Mouse (Mus musculus) embryonic facial prominence, embryonic 14.5 days (tissue): ENCODE measurements around the gene BC025446. TPM values are rescaled to one million over a fixed set of nuclear protein-coding genes. Genes with fewer than 3 reads are reported as not detected.

Source experiments
- ATAC-seq: fragments of 200-750 bp; cut with Nextera tagmentation; 2 replicates; pipeline ENCODE4 v1.8.0; 2017; ENCODE audit warnings: low read depth, moderate number of reproducible peaks, moderate TSS enrichment
- DNase-seq: peaks from one replicate; pipeline ENCODE4 v3.0.0-alpha.2; 2015; ENCODE audit warnings: low spot score
- H3K27ac ChIP-seq: fragments of 300-500 bp; sonication (generic); replicated peaks from 2 replicates; pipeline ENCODE4 v1.5.1; 2014; ENCODE audit warnings: low read depth, mild to moderate bottlenecking, low read length, moderate library complexity
- H3K27me3 ChIP-seq: fragments of 300-500 bp; sonication (generic); replicated peaks from 2 replicates; pipeline ENCODE4 v1.6.1; 2014; ENCODE audit warnings: low read length; ENCODE audit not compliant: control insufficient read depth, insufficient read depth
- H3K36me3 ChIP-seq: fragments of 300-500 bp; sonication (generic); 2 replicates; pipeline ENCODE4 v1.6.1; 2014; ENCODE audit warnings: low read length, mixed read lengths; ENCODE audit not compliant: control insufficient read depth, insufficient read depth
- H3K4me1 ChIP-seq: fragments of 300-500 bp; sonication (generic); 2 replicates; pipeline ENCODE4 v1.6.1; 2014; ENCODE audit warnings: antibody characterized with exemption, low read length; ENCODE audit not compliant: control insufficient read depth, insufficient read depth
- H3K4me2 ChIP-seq: fragments of 300-500 bp; sonication (generic); 2 replicates; pipeline ENCODE4 v1.6.1; 2014; ENCODE audit warnings: low read depth, mild to moderate bottlenecking, low read length, moderate library complexity, mixed read lengths
- H3K4me3 ChIP-seq: fragments of 300-500 bp; sonication (generic); 2 replicates; pipeline ENCODE4 v1.5.1; 2014; ENCODE audit warnings: low read depth, mild to moderate bottlenecking, low read length
- H3K9ac ChIP-seq: fragments of 300-500 bp; sonication (generic); 2 replicates; pipeline ENCODE4 v1.6.1; 2014; ENCODE audit warnings: low read depth, mild to moderate bottlenecking, low read length, moderate library complexity, mixed read lengths
- H3K9me3 ChIP-seq: fragments of 300-500 bp; sonication (generic); 2 replicates; pipeline ENCODE4 v1.6.1; 2016; ENCODE audit warnings: low read length; ENCODE audit not compliant: control insufficient read depth
- WGBS: fragments of 180-500 bp; shearing (Covaris S2); extraction: QIAGEN DNeasy Blood & Tissue Kit; methylation state at CpG from one replicate; pipeline ENCODE4 v1.1.7; 2014; 5-methylcytosine and 5-hydroxymethylcytosine counted together
- polyA plus RNA-seq: library from polyadenylated mRNA; unstranded; fragments of >200 nt; fragmentation: Nextera tagmentation; extraction: Ambion mirVana; gene quantifications from 2 replicates; pipeline ENCODE4 v1.2.1, GENCODE M21; 2014

BC025446 gene
- polyA plus RNA-seq, 1 experiment from 2014 or later = not detected

DNA sequence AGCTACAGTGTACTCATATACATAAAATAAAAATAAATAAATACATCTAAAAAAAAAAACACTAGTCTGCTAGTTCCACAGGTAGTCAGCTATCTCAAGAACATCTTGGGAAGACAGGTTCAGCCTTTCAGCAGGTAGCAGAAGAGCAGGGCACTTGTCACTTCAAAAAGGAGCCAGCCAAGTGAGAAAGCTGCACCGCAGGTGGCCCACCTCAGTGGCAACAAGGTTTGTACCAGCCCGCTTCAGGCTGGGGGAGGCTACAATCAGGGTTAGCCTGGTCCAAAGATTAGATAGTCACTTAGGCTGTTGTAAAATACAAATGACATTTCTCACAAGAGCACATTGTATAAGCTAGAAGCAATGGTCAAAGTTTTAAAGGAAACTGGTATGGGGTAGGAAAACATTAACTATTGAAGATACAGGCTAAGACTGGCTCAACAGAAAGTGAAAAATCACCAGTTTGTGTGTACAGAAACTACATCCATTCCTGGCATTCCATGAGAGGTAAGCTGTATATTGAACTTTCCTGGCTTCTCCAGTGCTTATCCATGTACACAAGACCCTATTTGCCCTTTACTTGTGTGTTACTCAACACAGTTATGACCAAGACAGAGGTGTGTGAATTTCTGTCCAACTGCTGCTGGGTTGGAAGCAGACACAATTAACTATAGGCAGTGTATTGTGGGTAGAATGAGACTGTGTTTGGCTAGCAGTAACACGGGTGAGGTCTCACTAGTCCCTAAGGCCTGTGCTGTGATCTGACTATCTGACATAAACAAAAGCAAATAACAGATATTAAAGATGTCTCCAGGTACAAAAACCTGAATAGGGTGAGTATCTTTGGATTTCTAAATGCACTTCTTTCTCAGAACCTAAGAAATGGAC, 26.8 kb downstream of the BC025446 start:
- Histone ChIP-seq H3K9ac (no peak overlapping the region), H3K4me2 (no peak overlapping the region), H3K27me3 (no peaks in the 10 kb centered on the region), H3K4me3 (no peak overlapping the region), H3K36me3 (no peaks in the 10 kb centered on the region), H3K4me1 (no peaks in the 10 kb centered on the region), H3K9me3 (no peaks in the 10 kb centered on the region), H3K27ac (no peak overlapping the region)
- no peak for DNase-seq
- ATAC-seq = no peak
- 76% methylated on average over 3 of the region's 3 CpGs for WGBS

DNA sequence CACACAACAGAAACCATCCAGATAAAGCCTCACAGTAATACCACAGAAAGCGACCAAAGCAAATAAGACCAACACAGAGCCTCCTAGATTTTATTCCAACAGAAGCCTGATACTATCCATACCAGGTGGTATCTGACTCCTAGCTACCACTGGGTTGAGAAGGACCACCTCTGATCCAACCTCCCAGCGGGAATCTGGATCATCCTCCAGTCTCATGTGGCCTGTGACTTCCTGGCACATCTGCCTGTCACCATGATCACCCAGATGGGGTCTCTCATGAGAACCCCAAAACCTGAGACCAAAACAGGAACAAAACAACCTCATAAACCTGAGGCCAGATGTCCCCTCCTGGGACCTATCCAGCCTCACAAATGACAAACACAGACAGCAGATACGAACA, 38.5 kb downstream of the BC025446 start:
- ATAC-seq = no peak
- H3K27ac ChIP-seq = no peak overlapping the region
- no peak overlapping the region for H3K4me2 ChIP-seq
- no peak for DNase-seq
- H3K36me3 ChIP-seq = no peaks in the 10 kb centered on the region
- no peaks in the 10 kb centered on the region for H3K9me3 ChIP-seq
- H3K9ac ChIP-seq = no peak overlapping the region
- no peak overlapping the region for H3K4me3 ChIP-seq
- no peaks in the 10 kb centered on the region for H3K4me1 ChIP-seq
- no peaks in the 10 kb centered on the region for H3K27me3 ChIP-seq
- WGBS = 85% methylated on average over 3 of the region's 3 CpGs

DNA sequence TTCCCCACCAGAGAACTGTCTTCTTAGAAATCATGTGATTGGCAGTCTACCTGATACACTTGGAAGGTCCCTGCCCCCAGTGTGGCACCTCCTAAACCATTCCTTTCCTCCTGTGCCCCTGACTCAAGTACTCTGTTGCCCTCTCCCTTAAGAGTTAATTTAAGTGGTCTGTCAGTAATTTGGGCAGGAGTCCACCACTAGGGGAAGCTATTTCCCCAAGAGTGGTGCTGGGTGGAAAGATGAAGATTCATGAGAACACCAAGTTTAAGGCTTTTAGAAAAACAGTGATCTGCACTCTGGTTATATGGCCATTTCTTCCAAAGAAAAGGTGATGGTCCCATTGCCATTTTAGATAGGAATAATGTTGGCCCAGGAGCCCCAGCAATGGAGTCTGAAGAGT, 49.7 kb downstream of the BC025446 start:
- H3K9ac ChIP-seq = no peak overlapping the region
- no peak overlapping the region for H3K4me3 ChIP-seq
- DNase-seq (no peak), ATAC-seq (no peak)
- no peaks in the 10 kb centered on the region for H3K27me3 ChIP-seq
- H3K4me2 ChIP-seq = no peak overlapping the region
- H3K27ac ChIP-seq = no peak overlapping the region
- H3K4me1 ChIP-seq = no peaks in the 10 kb centered on the region
- H3K36me3 ChIP-seq = no peaks in the 10 kb centered on the region
- H3K9me3 ChIP-seq = no peaks in the 10 kb centered on the region

DNA sequence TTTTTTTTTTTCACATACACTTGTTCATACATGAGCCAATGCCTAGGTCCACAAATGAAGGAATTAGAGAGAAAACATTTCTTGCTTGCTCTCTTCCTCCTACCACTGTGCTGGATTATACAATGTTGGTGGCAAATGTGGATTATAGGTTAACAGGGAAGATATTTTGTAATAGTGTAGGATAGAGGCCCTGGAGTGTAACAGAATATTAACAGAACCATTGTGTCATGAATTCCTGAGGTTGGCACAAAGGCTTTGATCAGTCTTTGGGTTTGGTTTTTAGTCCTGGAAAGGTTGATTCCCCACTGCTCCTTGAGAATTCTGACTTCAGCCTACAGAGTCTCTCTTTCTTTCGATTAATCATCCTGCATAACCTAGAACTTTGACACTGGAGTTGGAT, 50.5 kb downstream of the BC025446 start:
- 64% methylated on average over 1 of the region's 1 CpGs for WGBS

DNA sequence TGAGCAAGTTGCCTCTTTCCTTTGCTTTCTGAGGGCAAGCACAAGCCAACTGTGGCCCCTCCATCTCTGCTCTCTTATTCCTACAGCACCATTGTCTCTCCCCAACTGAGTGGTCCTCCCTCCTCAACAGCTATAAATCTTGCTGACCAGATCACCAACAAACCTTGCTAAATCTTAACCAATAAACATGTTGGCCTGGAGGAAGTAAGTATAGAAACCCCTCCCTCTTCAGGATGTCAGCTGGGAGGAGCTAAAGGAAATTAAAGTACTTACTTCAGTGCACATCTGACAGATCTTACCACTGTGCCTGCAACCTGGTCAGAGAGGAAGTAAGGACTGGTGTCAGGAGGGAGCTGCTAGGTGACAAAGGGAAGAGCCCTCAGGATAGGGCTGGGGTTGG, 51.9 kb downstream of the BC025446 start, which contains the start of gene Ly6f:
Gene Ly6f, plus strand, starts transcription at position 301 of the 400 bp plus-strand sequence.
- no peaks in the 10 kb centered on the region for H3K4me1 ChIP-seq
- no peak within 1 kb of the TSS for H3K4me3 ChIP-seq
- H3K9ac ChIP-seq = no peak within 1 kb of the TSS
- no peaks in the 10 kb centered on the region for H3K36me3 ChIP-seq
- ATAC-seq = no peak
- no peaks in the 10 kb centered on the region for H3K27me3 ChIP-seq
- H3K9me3 ChIP-seq = no peaks in the 10 kb centered on the region
- no peak within 1 kb of the TSS for H3K27ac ChIP-seq
- no peak for DNase-seq
- H3K4me2 ChIP-seq = no peak within 1 kb of the TSS

More for the DNA sequence above, 50.5 kb downstream of the BC025446 start:
- DNase-seq (no peak), ATAC-seq (no peak)
- Histone ChIP-seq H3K9me3 (no peaks in the 10 kb centered on the region), H3K27ac (no peak overlapping the region), H3K4me1 (no peaks in the 10 kb centered on the region), H3K27me3 (no peaks in the 10 kb centered on the region), H3K9ac (no peak overlapping the region), H3K4me3 (no peak overlapping the region), H3K4me2 (no peak overlapping the region), H3K36me3 (no peaks in the 10 kb centered on the region)

DNA sequence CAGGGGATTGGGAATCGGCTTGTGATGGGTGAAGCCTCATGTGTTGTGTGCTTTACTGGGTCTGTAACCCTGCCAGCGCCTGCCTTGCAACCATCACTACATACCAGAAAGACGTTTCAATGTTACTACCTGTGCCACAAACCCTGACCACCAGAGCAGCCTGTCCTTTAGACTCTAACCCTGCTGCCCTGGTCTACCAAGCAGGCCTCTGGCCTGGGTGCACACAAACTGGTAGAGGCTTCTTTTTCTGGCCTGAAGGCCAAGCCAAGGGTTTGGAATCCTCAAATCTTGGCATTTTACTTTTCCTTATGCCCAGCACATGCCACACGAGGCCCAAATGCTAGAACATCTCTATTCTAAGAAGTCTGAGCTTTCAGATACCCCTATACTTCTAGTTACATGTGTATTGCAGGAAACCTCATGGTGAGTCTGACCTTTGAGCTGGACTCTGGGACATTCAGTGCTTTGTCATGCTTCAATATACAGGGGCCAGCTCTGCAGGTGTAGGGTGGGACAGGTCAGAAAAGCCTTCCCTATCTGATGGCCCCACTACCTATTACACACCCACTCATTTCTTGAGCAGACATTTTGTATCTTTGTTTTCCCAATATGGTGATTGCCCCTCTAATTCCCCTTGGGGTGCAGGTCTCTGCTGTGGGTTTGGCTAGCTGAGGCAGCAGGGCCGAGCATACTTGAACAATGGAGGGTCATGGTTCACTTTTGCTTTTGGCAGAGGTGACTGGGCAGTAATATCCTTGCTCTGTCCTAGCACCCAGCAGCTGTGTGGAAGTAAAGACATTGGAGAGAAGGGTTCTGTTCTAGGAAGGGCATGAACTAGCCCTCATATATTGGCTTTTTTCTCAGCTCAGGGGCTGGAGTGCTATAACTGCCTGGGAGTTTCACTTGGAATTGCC, 53.0 kb downstream of the BC025446 start:
- Histone ChIP-seq H3K4me2 (no peak overlapping the region), H3K36me3 (no peaks in the 10 kb centered on the region), H3K4me1 (no peaks in the 10 kb centered on the region), H3K9me3 (no peaks in the 10 kb centered on the region), H3K27ac (no peak overlapping the region), H3K4me3 (no peak overlapping the region), H3K27me3 (no peaks in the 10 kb centered on the region), H3K9ac (no peak overlapping the region)
- no peak for DNase-seq
- no peak for ATAC-seq
- WGBS = 76% methylated on average over 5 of the region's 5 CpGs

DNA sequence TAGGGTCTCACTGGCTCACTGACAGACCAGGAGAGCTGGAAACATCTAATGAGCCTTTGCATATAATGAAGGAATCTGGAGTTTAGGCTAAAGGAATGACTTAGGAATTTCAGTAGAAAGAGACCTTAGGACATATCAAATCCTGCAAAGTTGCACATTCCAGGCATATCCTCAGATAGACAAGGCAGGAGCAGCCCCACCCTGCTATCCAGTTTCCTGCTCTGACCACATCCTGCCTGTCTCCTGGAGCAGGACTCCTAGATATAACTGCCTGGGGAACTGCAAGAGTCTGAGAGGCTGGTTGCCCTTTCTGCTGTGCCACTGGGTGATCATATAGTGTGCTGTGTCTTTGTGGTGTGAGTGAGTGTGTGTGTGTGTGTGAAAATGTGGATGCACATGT, 54.0 kb downstream of the BC025446 start:
- ATAC-seq = no peak
- DNase-seq = no peak

DNA sequence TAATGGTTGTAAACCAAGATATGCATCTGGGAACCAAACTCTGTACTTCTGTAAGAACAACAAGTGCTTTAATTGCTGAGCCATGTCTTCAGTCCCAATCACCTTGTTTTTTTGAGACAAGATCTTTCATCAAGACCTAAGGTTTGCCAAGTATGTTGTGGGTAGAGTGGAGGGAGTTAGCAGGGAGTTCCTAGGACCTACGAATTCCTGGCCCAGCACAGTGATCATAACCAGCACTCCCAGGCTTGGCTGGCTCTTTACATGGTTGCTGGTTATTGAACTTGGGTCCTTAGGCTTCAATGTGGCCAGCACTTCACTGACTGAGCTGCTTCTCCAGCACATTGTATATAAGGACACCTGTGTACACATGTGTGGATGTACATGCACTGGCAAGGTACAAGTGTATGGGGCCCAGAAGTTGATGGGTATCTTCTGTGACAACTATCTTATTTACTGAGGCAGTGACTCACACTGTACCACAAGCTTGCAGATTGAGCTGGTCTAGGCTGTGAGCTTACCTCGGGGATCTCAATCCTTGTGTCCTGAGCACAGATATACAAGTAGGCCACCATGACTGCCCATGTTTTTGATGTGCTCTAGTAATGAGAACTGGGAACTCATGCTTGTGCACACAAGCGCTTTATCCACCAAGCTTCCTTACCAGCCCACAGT, 54.7 kb downstream of the BC025446 start:
- Histone ChIP-seq H3K9me3 (no peaks in the 10 kb centered on the region), H3K27me3 (no peaks in the 10 kb centered on the region), H3K4me2 (no peak overlapping the region), H3K4me1 (no peaks in the 10 kb centered on the region), H3K36me3 (no peaks in the 10 kb centered on the region), H3K9ac (no peak overlapping the region), H3K4me3 (no peak overlapping the region), H3K27ac (no peak overlapping the region)
- no peak for DNase-seq
- ATAC-seq = no peak
- 70% methylated on average over 3 of the region's 3 CpGs for WGBS

More for the DNA sequence above, 54.0 kb downstream of the BC025446 start:
- Histone ChIP-seq H3K36me3 (no peaks in the 10 kb centered on the region), H3K9me3 (no peaks in the 10 kb centered on the region), H3K4me3 (no peak overlapping the region), H3K27ac (no peak overlapping the region), H3K9ac (no peak overlapping the region), H3K27me3 (no peaks in the 10 kb centered on the region), H3K4me2 (no peak overlapping the region), H3K4me1 (no peaks in the 10 kb centered on the region)
